8 mouse cellular contexts compared by ENCODE assay signal in the genomic region with DNA sequence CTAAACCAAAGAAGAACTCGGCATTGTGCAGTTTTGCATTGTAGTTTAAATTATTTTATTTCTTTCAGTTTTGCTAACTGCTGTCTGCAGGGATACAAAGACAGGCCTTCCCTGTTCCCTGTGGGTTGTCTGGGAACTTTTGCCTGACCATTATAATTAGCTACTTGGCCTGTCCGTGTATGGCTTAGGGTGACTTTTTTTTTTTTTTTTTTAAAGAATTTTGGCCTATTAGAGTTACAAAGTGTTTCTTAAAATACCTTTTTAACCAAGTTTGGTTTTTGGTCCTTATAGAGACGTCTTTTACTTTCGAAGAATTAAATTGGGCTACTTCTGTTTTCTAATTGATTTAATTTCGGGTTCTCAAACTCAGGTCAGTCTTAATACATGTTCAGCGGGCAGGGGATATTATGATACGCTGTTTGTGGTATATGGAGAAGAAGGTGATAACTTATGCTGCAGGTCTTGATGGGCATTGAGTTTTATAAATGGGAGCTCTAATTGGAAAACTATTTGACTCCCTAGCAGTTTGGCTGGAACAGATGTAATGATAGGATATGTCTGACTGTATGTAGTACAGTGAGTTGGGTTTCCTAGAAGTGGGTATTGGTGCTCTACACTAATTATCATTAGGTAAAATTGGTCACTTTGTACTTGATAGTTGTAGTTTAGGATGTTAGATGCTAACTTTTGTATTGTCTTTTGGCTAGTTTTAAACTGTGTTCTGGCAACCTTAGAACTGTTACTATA. TPM values are rescaled to one million over a fixed set of nuclear protein-coding genes. Genes with fewer than 3 reads are reported as not detected.
DNase-seq lines count a peak whose midpoint lies in the region; ATAC-seq and TF ChIP-seq lines count a peak whose summit lies in the region.

No protein-coding gene starts in this region.

- peak overlapping the region; percentile 99 for H3K9ac ChIP-seq in ES-Bruce4 (ENCODE audit: low read depth, poor library complexity, severe bottlenecking)
- peak overlapping the region; percentile 99 for H3K9ac ChIP-seq in forebrain, embryonic 14.5 days (ENCODE audit: low read length)
- H3K9ac ChIP-seq in liver, embryonic 16.5 days (ENCODE audit: low read depth, low read length), result peak overlapping the region; percentile 96

- TF ChIP-seq CTCF in ES-Bruce4 (IDR thresholded peaks at IDR 0.05; ENCODE audit: low read depth, low read length), result no peak

- peak overlapping the region; percentile 94 for H3K4me3 ChIP-seq in heart, embryonic 10.5 days
- peak overlapping the region; percentile 73 for H3K4me3 ChIP-seq in ES-Bruce4 (ENCODE audit: low read depth, low read length)
- H3K4me3 ChIP-seq in forebrain, embryonic 14.5 days (ENCODE audit: low read depth, low read length), result peak overlapping the region; percentile 80
- H3K4me3 ChIP-seq in liver, embryonic 16.5 days (ENCODE audit: low read depth, low read length), result peak overlapping the region; percentile 94

- peak overlapping the region; percentile 67 for H3K4me2 ChIP-seq in forebrain, embryonic 14.5 days (ENCODE audit: low read length)
- peak overlapping the region; percentile 87 for H3K4me2 ChIP-seq in liver, embryonic 16.5 days (ENCODE audit: low read depth, low read length)

- peak overlapping the region; percentile 100 for H3K27ac ChIP-seq in heart, embryonic 10.5 days
- peak overlapping the region; percentile 71 for H3K27ac ChIP-seq in ES-Bruce4 (ENCODE audit: insufficient read depth, low read length)
- H3K27ac ChIP-seq in forebrain, embryonic 14.5 days (ENCODE audit: low read depth, low read length), result peak overlapping the region; percentile 97
- peak overlapping the region; percentile 89 for H3K27ac ChIP-seq in liver, embryonic 16.5 days (ENCODE audit: low read length)

- ATAC-seq in forebrain, embryonic 14.5 days, result no peak
- no peak for ATAC-seq in liver, embryonic 16.5 days (ENCODE audit: low read depth)

- intact Hi-C loops in heart, postnatal 14 days (cut with DNase I), result loop anchor here (10.0 kb wide), 1 partner anchor 145 kb away; the partner anchor contains the start of gene Peli1

- TF ChIP-seq EP300 in ES-Bruce4 (IDR thresholded peaks at IDR 0.05; ENCODE audit: insufficient read depth, low read depth, low read length), result no peak

- H3K36me3 ChIP-seq in heart, embryonic 10.5 days, result no peaks in the 10 kb centered on the region
- H3K36me3 ChIP-seq in ES-Bruce4 (ENCODE audit: control insufficient read depth, insufficient read depth, low read length, poor library complexity, severe bottlenecking), result no peaks in the 10 kb centered on the region; the same call in 1 of the 2 replicates
- H3K36me3 ChIP-seq in forebrain, embryonic 14.5 days (ENCODE audit: control insufficient read depth, insufficient read depth, low read length), result no peaks in the 10 kb centered on the region
- no peaks in the 10 kb centered on the region for H3K36me3 ChIP-seq in liver, embryonic 16.5 days (ENCODE audit: control insufficient read depth, insufficient read depth)

- peaks cover 9% of the 10 kb centered on the region; the same call in 1 of the 2 replicates for H3K4me1 ChIP-seq in heart, embryonic 10.5 days
- H3K4me1 ChIP-seq in ES-Bruce4 (ENCODE audit: control insufficient read depth, insufficient read depth, low read length), result peaks cover 9% of the 10 kb centered on the region
- peaks cover 9% of the 10 kb centered on the region for H3K4me1 ChIP-seq in forebrain, embryonic 14.5 days (ENCODE audit: control insufficient read depth, insufficient read depth, low read length)
- H3K4me1 ChIP-seq in liver, embryonic 16.5 days (ENCODE audit: control insufficient read depth, low read depth, low read length), result peaks cover 7% of the 10 kb centered on the region

- no peak for DNase-seq in heart, embryonic 10.5 days (ENCODE audit: low spot score)
- no peak for DNase-seq in heart, postnatal 14 days
- peak; percentile 31 for DNase-seq in forebrain, embryonic 14.5 days (ENCODE audit: low spot score)
- no peak for DNase-seq in spleen, postnatal 4 days (ENCODE audit: low spot score in 2 of 2)
- no peak for DNase-seq in urinary bladder, postnatal 25 days (ENCODE audit: low spot score)
- no peak for DNase-seq in natural killer cell, adult 2 months (ENCODE audit: low spot score in 2 of 2)

- 29% methylated on average over 7 of the region's 7 CpGs for WGBS in heart, embryonic 10.5 days
- 16% methylated on average over 7 of the region's 7 CpGs for WGBS in forebrain, embryonic 14.5 days
- WGBS in liver, embryonic 16.5 days (ENCODE audit: insufficient replicate concordance), result 13% methylated on average over 7 of the region's 7 CpGs

- H3K27me3 ChIP-seq in heart, embryonic 10.5 days (ENCODE audit: insufficient read depth, poor library complexity, severe bottlenecking), result no peaks in the 10 kb centered on the region
- no peaks in the 10 kb centered on the region for H3K27me3 ChIP-seq in ES-Bruce4 (ENCODE audit: control insufficient read depth, insufficient read depth, low read length, poor library complexity, severe bottlenecking)
- no peaks in the 10 kb centered on the region for H3K27me3 ChIP-seq in forebrain, embryonic 14.5 days (replicated peaks; ENCODE audit: control insufficient read depth, insufficient read depth, low read length)
- H3K27me3 ChIP-seq in liver, embryonic 16.5 days (ENCODE audit: control insufficient read depth, insufficient read depth, low read depth, low read length), result no peaks in the 10 kb centered on the region

- H3K9me3 ChIP-seq in heart, embryonic 10.5 days, result no peaks in the 10 kb centered on the region
- H3K9me3 ChIP-seq in ES-Bruce4 (replicated peaks; ENCODE audit: control insufficient read depth, insufficient read depth, low read length, poor library complexity, severe bottlenecking), result no peaks in the 10 kb centered on the region
- H3K9me3 ChIP-seq in forebrain, embryonic 14.5 days (replicated peaks; ENCODE audit: control insufficient read depth, low read length), result no peaks in the 10 kb centered on the region
- H3K9me3 ChIP-seq in liver, embryonic 16.5 days (replicated peaks; ENCODE audit: control insufficient read depth, low read length), result no peaks in the 10 kb centered on the region

- TF ChIP-seq POLR2A in ES-Bruce4 (IDR thresholded peaks at IDR 0.05; ENCODE audit: insufficient read depth, low read length), result no peak

RNA-seq across cellular contexts. Expression of gene Vps54, which starts 0.9 kb away (rescaled TPM):
- polyA plus RNA-seq in heart, embryonic 10.5 days (2016; fragmentation: Nextera tagmentation; extraction: Ambion mirVana), result 9.9 and 13.4 TPM in 2 replicates
- total RNA-seq in heart, postnatal 14 days (2021), result 10 to 100 TPM; 21.4 to 21.8 TPM
- polyA plus RNA-seq in ES-Bruce4 (2011; ENCODE audit: insufficient read depth, insufficient read length, low read depth, missing spikeins), result 95.6 and 98.5 TPM in 2 replicates
- 8.4 and 8.8 TPM in 2 replicates for polyA plus RNA-seq in forebrain, embryonic 14.5 days (2014; fragmentation: Nextera tagmentation; extraction: Ambion mirVana)
- 2.9 and 3.0 TPM in 2 replicates for polyA plus RNA-seq in liver, embryonic 16.5 days (2015; fragmentation: Nextera tagmentation; extraction: Ambion mirVana)
